Mouse (Mus musculus) heart, embryonic 14.5 days (tissue): ENCODE data around the gene Ogfrl1. TPM values are rescaled to one million over a fixed set of nuclear protein-coding genes. Genes with fewer than 3 reads are reported as not detected.

Source experiments
- ATAC-seq: fragments of 200-750 bp; cut with Nextera tagmentation; 2 replicates; pipeline ENCODE4 v1.8.0; 2017; ENCODE audit warnings: low read depth, moderate TSS enrichment; ENCODE audit not compliant: insufficient number of reproducible peaks, insufficient read depth, low FRiP score
- H3K27ac ChIP-seq, 2 experiments: fragments of 200-500 bp in 1 of 2; fragments of 300-500 bp in 1 of 2; sonication (generic) in 1 of 2; replicated peaks in 1 of 2; 2 replicates each; pipeline ENCODE4 v1.5.1; 2012 to 2014; ENCODE audit warnings: low read depth in 2 of 2, low read length in 2 of 2, control low read depth in 1 of 2, mild to moderate bottlenecking in 1 of 2, mixed read lengths in 1 of 2; ENCODE audit not compliant: control insufficient read depth in 1 of 2, insufficient read depth in 1 of 2
- H3K27me3 ChIP-seq: fragments of 300-500 bp; sonication (generic); 2 replicates; pipeline ENCODE4 v1.6.1; 2014; ENCODE audit warnings: mild to moderate bottlenecking, low read length, control low read depth; ENCODE audit not compliant: control insufficient read depth, insufficient read depth
- H3K36me3 ChIP-seq: fragments of 300-500 bp; sonication (generic); 2 replicates; pipeline ENCODE4 v1.6.1; 2014; ENCODE audit warnings: mild to moderate bottlenecking, control low read depth, low read length, mixed read lengths; ENCODE audit not compliant: control insufficient read depth, insufficient read depth
- H3K4me1 ChIP-seq, 2 experiments: fragments of 200-500 bp in 1 of 2; fragments of 300-500 bp in 1 of 2; sonication (generic) in 1 of 2; 2 replicates each; pipeline ENCODE4 v1.6.1; 2012 to 2014; ENCODE audit warnings: low read length in 2 of 2, control low read depth in 1 of 2, mixed read lengths in 1 of 2; ENCODE audit not compliant: control insufficient read depth in 2 of 2, insufficient read depth in 2 of 2
- H3K4me2 ChIP-seq: fragments of 300-500 bp; sonication (generic); 2 replicates; pipeline ENCODE4 v1.6.1; 2014; ENCODE audit warnings: mild to moderate bottlenecking, low read length
- H3K4me3 ChIP-seq, 2 experiments: fragments of 200-500 bp in 1 of 2; fragments of 300-500 bp in 1 of 2; sonication (generic) in 1 of 2; 2 replicates each; pipeline ENCODE4 v1.5.1; 2012 to 2014; ENCODE audit warnings: low read length in 2 of 2, mild to moderate bottlenecking in 2 of 2, control low read depth in 1 of 2, low read depth in 1 of 2, moderate library complexity in 1 of 2; ENCODE audit not compliant: control insufficient read depth in 1 of 2, insufficient read depth in 1 of 2
- H3K9ac ChIP-seq: fragments of 300-500 bp; sonication (generic); 2 replicates; pipeline ENCODE4 v1.6.1; 2014; ENCODE audit warnings: mild to moderate bottlenecking, low read length
- H3K9me3 ChIP-seq: fragments of 300-500 bp; sonication (generic); 2 replicates; pipeline ENCODE4 v1.6.1; 2016; ENCODE audit warnings: low read length, control low read depth; ENCODE audit not compliant: control insufficient read depth
- WGBS: fragments of 180-500 bp; shearing (Covaris S2); extraction: QIAGEN DNeasy Blood & Tissue Kit; methylation state at CpG from one replicate; pipeline ENCODE4 v1.1.7; 2014; 5-methylcytosine and 5-hydroxymethylcytosine counted together
- polyA plus RNA-seq: library from polyadenylated mRNA; unstranded; fragments of >200 nt; fragmentation: Nextera tagmentation; extraction: Ambion mirVana; gene quantifications from 2 replicates; pipeline ENCODE4 v1.2.1, GENCODE M21; 2014

Ogfrl1 gene
- polyA plus RNA-seq, 1 experiment from 2014 or later: 11.5 TPM

GRCm38 (mm10) chr1:23382461-23382805 is 15.1 kb downstream of the Ogfrl1 start:
- H3K27ac ChIP-seq: peak overlapping the region; percentile 82 to 84
- WGBS: under 1% methylated on average over 21 of the region's 21 CpGs
- no peaks in the 10 kb centered on the region for H3K27me3 ChIP-seq
- H3K9me3 ChIP-seq: no peaks in the 10 kb centered on the region
- peak overlapping the region; percentile 91 for H3K9ac ChIP-seq
- H3K4me2 ChIP-seq: peak overlapping the region; percentile 97
- H3K4me1 ChIP-seq: peaks cover 10 to 17% of the 10 kb centered on the region in 2 experiments
- ATAC-seq: no peak
- peak overlapping the region; percentile 71 to 84 for H3K4me3 ChIP-seq
- H3K36me3 ChIP-seq: no peaks in the 10 kb centered on the region

- Histone ChIP-seq H3K27me3 (no peaks in the 10 kb centered on the region), H3K4me3 (peak overlapping the region; percentile 71 to 84), H3K27ac (no peak overlapping the region), H3K9me3 (no peaks in the 10 kb centered on the region), H3K36me3 (no peaks in the 10 kb centered on the region), H3K9ac (peak overlapping the region; percentile 91), H3K4me2 (peak overlapping the region; percentile 97), H3K4me1 (peaks cover 10 to 17% of the 10 kb centered on the region in 2 experiments)
- WGBS: 21% methylated on average over 9 of the region's 9 CpGs
- ATAC-seq: no peak
Measured at GRCm38 (mm10) chr1:23382037-23382436, 15.5 kb downstream of the Ogfrl1 start.

GRCm38 (mm10) chr1:23379911-23380740 is 17.4 kb downstream of the Ogfrl1 start:
- no peaks in the 10 kb centered on the region for H3K9me3 ChIP-seq
- ATAC-seq: no peak
- H3K4me1 ChIP-seq: peaks cover 10 to 17% of the 10 kb centered on the region in 2 experiments
- H3K27ac ChIP-seq: no peak overlapping the region
- no peak overlapping the region for H3K4me3 ChIP-seq
- H3K36me3 ChIP-seq: peaks cover 13% of the 10 kb centered on the region; the same call in 1 of the 2 replicates
- 64% methylated on average over 17 of the region's 17 CpGs for WGBS
- H3K4me2 ChIP-seq: peak overlapping the region; percentile 43
- H3K9ac ChIP-seq: no peak overlapping the region
- no peaks in the 10 kb centered on the region for H3K27me3 ChIP-seq

- H3K4me3 ChIP-seq: no peak overlapping the region
- H3K27me3 ChIP-seq: no peaks in the 10 kb centered on the region
- WGBS: 84% methylated on average over 6 of the region's 6 CpGs
- peak overlapping the region; percentile 43 for H3K4me2 ChIP-seq
- H3K4me1 ChIP-seq: peaks cover 10 to 17% of the 10 kb centered on the region in 2 experiments
- ATAC-seq: no peak
- peaks cover 16% of the 10 kb centered on the region; the same call in 1 of the 2 replicates for H3K36me3 ChIP-seq
- H3K9me3 ChIP-seq: no peaks in the 10 kb centered on the region
- no peak overlapping the region for H3K27ac ChIP-seq
- H3K9ac ChIP-seq: no peak overlapping the region
Measured at GRCm38 (mm10) chr1:23379321-23379720, 18.3 kb downstream of the Ogfrl1 start.

GRCm38 (mm10) chr1:23377572-23377971 is 20.0 kb downstream of the Ogfrl1 start:
- no peak overlapping the region for H3K4me3 ChIP-seq
- no peaks in the 10 kb centered on the region for H3K9me3 ChIP-seq
- H3K36me3 ChIP-seq: peaks cover 16% of the 10 kb centered on the region; the same call in 1 of the 2 replicates
- no peaks in the 10 kb centered on the region for H3K27me3 ChIP-seq
- 47% methylated on average over 13 of the region's 13 CpGs for WGBS
- peak overlapping the region; percentile 14 for H3K4me2 ChIP-seq
- H3K4me1 ChIP-seq: peaks cover 8 to 17% of the 10 kb centered on the region in 2 experiments
- ATAC-seq: peak; percentile 67; the same call in 1 of the 2 replicates
- H3K9ac ChIP-seq: no peak overlapping the region
- H3K27ac ChIP-seq: peak overlapping the region; percentile 48 to 56

- peaks cover 0 to 4% of the 10 kb centered on the region in 2 experiments; a peak in 2 of 4 replicates for H3K4me1 ChIP-seq
- no peak for ATAC-seq
- no peaks in the 10 kb centered on the region for H3K27me3 ChIP-seq
- no peaks in the 10 kb centered on the region for H3K9me3 ChIP-seq
- WGBS: 69% methylated on average over 4 of the region's 4 CpGs
- no peak overlapping the region for H3K4me2 ChIP-seq
- H3K4me3 ChIP-seq: no peak overlapping the region
- no peak overlapping the region for H3K27ac ChIP-seq
- H3K9ac ChIP-seq: no peak overlapping the region
- H3K36me3 ChIP-seq: peaks cover 28% of the 10 kb centered on the region
Measured at GRCm38 (mm10) chr1:23374156-23374555, 23.4 kb downstream of the Ogfrl1 start.

- Histone ChIP-seq H3K4me2 (no peak overlapping the region), H3K4me1 (no peaks in the 10 kb centered on the region), H3K4me3 (no peak overlapping the region), H3K36me3 (peaks cover 13% of the 10 kb centered on the region), H3K27ac (no peak overlapping the region), H3K9ac (no peak overlapping the region), H3K27me3 (no peaks in the 10 kb centered on the region), H3K9me3 (no peaks in the 10 kb centered on the region)
- 90% methylated on average over 2 of the region's 2 CpGs for WGBS
- no peak for ATAC-seq
Measured at GRCm38 (mm10) chr1:23365614-23366013, 32.0 kb downstream of the Ogfrl1 start.
